Mouse (Mus musculus): ENCODE measurements around the gene Hscb.

The Hscb gene

DNA sequence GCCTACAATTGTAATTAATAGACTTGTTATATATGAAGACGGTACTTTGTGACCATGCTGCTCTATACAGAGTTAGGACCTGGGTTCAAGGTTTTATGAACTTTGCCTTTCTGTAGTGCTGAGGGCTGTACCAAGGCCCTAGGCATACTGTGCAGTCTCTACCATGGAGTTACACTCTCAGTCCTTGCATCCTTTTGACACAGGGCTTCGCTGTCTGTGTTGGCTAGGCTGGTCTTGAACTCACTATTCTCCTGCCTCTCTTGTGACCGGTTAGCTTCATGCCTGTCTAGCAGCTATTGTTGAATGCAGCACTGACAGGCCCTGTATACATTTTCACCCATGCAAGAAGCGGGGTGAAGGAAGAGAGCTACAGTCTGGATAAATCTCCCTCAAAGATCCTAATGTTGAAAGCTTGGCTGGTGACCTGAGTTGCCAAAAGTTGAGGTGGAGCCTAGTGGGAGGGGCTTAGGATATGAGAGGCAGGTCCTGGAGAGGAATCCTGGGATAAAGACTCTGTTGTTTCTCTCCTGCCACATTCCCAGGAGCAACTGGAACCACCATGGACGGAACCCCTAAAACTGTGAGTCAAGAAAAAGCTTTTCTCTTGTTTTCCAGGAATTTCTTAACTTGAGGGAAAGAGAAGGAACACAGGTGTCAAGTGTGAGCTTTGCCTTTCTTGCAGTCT, 8.4 kb downstream of the Hscb start:
- DNase-seq (ENCODE audit: low read depth, low spot score): no peak

DNA sequence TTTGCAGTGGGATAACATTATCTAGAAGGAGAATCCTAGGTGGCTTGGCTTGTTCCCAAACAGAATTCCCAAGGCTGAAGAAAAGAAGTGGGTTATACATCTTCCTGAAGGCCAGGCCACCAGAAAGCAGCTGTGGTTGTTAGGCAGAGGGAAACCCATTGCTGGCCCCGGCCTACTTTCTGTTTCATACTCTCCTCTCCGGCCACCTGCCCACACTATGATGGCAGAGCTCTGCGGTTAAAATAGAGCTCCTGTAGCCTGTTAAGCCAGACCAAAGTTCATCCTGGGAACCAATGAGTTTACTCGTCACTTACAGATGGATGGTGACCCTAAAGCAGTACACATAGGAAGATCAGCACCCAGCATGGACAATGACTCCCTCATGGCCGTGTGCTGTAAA, 12.0 kb downstream of the Hscb start:
- no peak for DNase-seq (ENCODE audit: low read depth, low spot score)

DNA sequence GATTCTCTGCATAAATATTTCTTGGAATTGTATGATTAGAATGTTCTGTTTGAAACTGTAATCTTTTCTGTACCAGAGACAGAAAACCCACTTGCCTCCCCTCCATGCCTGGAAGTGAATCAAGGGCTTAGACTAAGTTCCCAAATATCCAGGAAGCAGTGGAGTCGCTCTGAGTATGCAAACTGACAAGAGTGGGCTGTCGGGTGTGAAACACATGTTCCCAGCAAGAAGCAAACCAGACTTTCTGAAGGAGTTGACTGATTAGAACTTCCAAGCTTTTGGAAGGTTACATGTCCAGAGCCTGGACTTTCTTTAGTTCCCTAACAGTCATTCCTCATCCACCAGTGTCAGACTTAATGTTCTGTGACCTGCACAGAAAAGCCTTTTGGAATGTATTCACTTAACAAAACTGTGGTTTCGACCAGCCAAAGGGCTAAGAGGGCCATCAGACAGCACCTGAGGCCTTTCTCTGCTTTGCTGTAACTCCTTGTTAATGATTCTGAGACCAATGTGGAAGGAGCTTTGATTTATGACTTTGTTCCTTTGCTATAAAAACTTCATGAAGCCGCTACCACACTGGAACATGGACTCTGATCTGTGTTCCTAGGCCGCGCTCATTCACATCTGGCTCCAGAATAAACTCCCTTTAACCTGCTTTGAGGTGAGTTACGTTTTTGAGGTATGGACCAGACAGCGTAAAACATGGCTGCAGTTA, 12.6 kb downstream of the Hscb start:
- DNase-seq (ENCODE audit: low read depth, low spot score): no peak

DNA sequence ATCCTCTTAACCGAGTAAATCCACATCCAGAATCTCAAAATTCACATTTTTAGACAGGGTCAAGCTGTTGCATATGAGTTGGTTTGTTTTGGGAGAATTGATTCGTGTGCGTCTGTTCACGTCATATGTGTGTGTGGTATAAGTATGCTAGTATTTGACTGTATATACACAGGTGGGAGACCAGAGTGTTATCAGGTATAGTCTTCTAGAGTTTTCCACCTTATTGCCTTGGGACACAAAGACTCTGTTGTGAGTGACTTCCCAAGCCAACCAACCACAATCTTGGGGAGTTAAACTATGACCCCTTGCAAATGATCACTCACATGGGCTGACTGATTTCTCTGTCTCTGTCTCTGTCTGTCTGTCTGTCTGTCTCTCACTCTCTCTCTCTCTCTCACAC, 15.2 kb downstream of the Hscb start:
- DNase-seq (ENCODE audit: low read depth, low spot score): no peak

DNA sequence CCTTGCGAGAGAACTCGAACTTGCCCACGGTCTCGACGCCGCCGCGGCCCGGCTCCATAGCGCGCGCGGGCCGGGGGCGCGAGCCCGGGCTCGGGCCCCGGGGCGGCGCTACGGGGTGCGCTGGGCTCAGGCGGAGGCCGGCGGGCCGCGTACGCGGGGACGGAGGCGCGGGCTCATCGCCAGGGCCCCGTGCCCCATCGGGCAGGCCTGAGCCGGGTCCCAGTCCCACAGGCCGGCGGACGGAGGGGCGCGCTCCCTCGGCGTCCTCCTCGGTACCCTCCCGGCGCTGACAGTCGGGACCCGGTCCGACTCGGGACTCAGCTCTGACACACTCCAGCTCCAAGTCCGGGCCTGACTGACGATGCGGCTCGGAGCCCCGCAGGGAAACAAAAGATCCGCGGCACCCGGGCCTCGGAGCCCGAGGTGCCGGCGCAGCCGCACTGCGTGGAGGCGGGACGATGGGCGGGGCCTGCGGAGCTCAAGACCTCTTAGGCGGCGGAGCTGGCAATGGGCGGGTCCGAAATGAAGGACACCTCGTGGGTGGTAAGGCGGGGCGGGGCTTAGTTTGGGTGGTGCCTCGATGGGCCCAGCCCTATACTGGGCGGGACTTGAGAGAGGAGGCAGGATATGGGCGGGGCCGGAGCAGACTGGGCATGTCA, 29.8 kb downstream of the Hscb start, which contains the start of gene Ulk1:
Gene Ulk1, minus strand, starts transcription at position 431 of the 659 bp plus-strand sequence.
- peak; percentile 99 for DNase-seq (ENCODE audit: low read depth, low spot score)

DNA sequence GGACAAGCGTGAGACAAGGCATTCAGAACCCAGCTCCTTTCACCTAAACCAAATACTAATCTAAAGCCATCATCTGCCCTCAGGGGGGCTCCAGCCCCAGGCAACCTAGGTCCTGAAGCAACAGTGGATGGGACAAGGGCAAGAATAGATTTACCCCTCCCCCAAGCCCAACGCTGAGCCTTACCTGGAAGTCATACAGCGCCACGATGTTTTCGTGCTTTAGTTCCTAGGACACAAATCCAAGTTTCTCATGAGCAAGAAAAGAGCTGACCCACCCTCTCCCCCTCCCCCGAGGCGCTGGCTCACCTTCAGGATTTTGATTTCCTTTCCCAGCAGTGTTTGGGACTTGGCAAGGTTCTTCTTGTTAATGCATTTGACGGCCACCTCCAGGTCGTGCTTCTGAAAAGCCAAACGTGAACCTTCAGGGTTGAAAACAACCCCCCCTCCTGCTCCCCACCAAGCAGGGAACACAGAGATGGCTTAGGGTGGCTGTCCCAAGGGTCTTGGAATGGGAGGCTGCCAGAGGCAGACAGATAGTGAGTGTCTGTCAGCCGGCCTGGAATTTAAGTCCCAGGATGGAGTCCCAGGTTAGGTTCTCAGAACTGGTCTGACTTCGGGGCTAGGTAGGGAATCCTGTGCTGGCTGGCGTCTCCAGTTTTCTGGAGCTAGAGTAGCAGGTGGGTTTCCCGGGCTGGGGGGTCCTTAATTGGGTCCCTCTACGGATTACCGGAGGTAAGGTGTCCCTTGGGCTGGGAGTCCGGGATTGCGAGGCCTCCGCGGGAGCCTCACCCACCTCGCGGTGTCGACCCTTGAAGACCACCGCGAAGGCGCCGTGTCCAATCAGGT, 30.5 kb downstream of the Hscb start:
- no peak for DNase-seq (ENCODE audit: low read depth, low spot score)

DNA sequence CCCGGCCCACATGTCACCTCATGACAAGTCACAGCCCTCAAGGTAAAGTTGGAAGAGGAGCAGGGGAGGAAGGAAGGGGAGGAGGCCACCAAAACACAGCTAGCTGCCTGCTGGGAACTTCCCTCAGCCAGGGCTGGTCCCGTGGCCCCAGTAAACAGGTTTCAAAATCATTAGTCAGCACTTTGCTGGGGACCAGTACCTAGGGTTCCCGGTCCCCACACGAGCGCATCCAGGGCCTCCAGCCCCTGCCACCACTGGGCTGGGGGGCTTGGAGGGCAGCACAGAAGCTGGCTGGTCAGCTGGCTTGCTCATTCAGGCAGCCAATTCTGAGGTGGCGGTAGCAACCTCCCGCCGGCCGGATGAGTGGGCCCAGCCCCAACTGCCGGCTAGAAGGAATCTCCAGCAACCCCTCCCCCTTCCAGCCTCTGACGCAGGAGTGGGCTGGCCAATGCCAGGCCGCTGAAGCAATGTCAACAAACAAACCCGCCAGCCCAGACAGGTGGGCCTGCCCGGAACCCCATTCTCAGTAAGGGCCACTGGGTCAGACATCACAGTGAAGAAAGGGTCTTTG, 31.4 kb downstream of the Hscb start:
- DNase-seq (ENCODE audit: low read depth, low spot score): peak; percentile 60

DNA sequence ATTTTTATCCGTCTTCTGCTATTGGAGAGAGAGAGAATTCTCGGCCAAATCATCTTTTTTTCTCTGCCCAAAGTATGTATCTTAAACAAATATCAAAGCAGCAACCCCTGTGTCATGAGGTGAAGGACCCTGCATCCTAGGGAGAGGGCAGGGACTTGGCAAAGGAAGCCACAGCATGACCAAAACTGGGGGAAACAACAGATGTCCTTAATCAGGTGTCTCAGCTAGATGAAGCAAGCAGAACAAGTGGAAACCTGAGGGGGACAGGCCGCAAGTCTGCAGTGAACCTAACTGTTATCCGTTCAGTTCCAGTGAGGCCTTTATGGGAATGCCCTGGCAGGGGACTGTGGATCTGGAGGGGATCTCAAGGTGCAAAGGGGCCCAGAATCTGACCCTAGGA, 32.1 kb downstream of the Hscb start:
- DNase-seq (ENCODE audit: low read depth, low spot score): no peak

DNA sequence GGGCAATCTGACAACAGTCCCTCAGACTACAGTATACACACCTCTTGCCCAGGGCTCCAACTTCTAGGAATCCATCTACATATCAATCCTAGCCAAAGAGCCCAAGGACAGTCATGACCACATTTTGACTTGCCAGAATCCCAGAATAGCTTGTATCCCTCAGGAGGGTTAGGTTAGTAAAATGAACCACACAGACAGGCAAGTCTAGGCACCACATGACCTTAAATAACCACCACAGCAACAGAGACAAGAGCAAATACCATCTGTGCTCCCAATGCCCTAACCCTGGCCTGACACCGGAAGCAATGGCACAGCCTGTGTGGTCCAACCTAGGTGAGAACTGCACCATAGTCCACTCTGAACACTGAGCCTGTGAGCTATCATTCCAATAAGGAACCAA, 32.9 kb downstream of the Hscb start:
- DNase-seq (ENCODE audit: low read depth, low spot score): no peak

DNA sequence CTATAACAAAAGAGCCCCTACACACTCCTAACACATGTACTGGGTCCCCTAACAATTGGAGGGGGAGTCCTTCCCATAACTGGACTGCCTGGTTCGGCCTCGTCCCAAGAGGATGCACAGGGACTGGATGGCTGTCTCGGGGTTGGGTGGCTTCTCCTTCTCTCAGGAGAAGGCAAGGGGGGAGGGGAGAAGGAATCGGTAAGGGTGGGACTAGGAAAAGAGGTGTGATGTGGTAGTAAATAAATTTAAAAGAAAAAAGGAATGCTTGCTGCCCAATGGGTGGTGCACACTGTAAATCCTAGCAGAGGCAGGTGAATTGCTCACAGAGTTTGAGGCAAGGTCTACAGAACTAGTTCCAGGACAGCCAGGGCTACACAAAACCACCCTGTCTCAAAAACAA, 33.4 kb downstream of the Hscb start:
- DNase-seq (ENCODE audit: low read depth, low spot score): no peak

DNA sequence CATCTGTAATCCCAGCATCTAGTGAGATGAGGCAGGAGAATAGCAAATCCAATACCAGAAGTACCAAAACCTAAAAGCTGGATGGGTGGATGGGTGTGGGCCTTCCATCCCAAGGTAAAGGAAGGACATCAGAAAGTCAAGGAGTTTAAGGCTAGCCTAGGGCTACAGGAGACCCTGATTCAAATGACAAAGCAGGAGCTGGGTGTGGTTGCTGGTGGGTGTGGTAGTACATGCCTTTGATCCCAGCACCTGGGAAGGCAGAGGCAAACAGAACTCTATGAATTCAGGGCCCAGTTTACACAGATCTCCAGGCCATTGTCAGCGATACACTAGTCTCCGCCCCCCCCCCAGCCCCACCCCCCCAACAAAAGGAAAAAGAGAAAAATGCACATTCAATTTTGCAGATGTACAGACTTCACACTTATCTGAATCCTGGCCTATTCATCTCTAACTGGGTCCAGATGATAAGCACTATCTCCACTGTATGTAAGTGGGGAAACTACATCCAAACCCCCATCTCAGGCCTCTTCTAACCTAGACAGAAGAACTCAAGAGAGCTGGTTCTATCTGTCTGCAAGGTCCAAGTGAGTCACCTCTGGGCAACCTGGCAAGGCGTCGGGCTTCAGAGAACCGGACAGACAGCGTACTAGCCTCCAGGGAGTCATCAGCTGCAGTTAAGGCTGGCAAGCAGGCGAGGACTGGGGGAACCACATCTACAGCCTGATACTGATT, 35.4 kb downstream of the Hscb start:
- DNase-seq (ENCODE audit: low read depth, low spot score): no peak

DNA sequence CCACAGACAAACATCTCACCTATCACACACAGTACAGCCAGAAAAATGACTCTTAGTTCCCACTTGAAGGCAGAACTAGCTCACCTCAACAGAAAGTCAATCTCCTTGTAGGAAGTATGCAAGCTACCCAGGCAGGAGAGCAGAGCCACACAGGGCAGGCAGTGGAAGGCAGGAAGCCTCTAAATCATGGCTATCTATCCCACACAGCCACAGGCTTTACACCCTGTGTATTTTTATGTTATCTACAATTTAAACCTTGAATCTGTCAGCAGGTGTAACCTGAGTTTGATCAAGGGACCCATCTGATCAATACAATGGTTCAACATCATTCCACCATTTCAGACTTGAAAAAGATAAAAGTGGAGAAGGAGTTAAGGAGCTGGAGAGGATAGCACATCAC, 36.8 kb downstream of the Hscb start:
- DNase-seq (ENCODE audit: low read depth, low spot score): no peak

DNA sequence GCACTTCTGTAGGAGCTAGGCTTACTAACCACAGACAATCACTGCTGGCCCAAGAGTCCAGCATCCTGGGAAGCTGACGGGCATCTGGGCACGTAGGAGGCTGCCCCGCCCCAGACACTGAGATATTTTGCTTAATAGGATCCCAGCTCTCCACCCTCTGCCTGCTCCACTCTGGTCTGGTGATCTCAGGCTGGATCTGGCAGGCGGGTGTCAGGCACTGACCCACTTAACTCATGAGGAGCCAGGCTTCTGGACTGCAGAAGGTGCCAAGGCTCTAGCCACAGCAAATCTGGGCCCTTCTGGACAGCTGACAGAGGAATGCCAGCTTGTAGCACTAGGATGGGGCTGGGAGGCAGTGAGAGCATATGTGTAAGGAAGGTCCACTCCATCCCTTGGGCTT, 37.4 kb downstream of the Hscb start:
- no peak for DNase-seq (ENCODE audit: low read depth, low spot score)

DNA sequence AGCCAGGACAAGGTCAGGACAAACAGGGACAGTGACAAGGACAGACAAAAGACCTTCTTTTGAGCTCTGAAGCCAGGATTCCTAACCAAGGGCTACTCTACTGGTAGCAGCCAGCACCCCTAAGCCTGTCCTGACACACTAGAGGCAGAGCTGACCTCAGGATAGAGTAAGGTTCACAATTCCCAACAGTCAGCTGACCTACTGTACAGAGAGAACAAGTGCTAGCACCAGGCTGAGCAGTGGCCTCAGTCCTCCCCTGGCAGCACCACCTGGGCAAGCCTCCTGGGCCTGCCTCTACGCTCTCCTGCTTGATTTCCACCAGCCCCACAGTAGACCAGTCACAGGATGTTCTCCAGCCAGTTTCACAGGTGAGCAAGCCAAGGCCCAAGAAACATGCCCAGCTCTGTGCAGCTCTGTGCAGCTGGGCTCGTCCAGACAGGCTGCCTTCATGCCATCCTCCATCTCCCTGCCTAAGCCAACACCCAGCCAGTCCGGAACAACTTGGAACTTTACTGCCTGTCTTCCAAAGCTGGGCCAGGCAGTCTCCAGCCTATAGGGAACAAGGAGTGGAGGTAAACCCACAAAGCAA, 38.4 kb downstream of the Hscb start:
- DNase-seq (ENCODE audit: low read depth, low spot score): no peak

DNA sequence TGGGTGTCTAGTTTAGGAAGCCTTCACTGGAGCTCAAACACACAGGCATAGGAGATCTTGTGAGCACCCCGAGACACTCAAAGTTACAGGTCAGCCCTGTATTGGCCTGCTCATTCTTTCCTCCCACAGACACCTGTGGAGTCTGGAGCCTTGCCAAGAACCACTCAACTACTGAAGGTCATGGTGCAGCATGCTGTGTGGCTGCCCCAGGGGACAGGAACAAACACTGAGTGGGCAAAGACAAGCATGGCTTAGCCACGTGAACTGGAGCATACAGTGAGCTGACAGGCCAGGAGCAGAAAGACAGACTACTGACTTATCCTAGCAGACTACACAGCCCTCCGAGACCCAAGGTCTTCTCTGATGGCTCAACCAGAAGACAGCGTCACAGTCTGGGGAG, 41.9 kb downstream of the Hscb start:
- no peak for DNase-seq (ENCODE audit: low read depth, low spot score)

DNA sequence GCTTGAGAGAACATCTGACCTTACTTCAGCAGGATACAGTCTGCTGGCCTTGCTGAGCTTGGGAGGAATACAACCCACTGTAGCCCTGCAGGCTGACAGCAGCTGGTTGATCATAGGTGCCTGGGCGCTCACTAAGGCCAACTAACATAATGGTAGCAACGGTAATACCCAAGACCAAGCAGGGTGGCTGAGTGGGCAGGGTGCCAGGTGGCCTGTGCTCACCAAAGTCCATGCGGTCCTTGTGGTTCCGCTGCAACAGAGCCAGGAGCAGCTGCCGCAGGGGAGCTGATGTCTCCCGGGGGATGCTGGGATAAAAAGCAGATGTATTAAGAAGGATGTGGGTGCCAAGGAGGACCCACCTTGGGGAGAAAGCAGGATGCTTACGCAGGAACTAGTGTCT, 45.2 kb downstream of the Hscb start:
- no peak for DNase-seq (ENCODE audit: low read depth, low spot score)

DNA sequence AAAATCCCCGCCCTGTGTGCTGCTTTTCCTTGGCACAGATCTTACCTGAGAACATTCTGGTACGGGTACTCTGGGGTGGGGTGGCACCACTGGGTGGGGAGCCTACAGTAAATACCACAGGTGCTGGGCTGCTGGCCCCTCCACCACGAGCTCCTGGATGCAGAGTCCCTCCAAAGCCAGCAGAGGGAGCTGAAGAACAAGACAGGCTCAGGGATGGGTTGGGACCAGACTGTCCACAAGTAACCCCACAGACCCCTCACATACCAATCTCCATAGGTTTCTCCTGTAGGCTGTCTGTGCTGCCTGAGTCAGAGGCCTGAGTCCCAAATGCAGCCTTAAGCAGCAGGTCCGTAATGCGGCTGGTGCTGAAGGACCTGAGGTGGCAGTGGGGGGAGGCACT, 50.9 kb downstream of the Hscb start:
- no peak for DNase-seq (ENCODE audit: low read depth, low spot score)

DNA sequence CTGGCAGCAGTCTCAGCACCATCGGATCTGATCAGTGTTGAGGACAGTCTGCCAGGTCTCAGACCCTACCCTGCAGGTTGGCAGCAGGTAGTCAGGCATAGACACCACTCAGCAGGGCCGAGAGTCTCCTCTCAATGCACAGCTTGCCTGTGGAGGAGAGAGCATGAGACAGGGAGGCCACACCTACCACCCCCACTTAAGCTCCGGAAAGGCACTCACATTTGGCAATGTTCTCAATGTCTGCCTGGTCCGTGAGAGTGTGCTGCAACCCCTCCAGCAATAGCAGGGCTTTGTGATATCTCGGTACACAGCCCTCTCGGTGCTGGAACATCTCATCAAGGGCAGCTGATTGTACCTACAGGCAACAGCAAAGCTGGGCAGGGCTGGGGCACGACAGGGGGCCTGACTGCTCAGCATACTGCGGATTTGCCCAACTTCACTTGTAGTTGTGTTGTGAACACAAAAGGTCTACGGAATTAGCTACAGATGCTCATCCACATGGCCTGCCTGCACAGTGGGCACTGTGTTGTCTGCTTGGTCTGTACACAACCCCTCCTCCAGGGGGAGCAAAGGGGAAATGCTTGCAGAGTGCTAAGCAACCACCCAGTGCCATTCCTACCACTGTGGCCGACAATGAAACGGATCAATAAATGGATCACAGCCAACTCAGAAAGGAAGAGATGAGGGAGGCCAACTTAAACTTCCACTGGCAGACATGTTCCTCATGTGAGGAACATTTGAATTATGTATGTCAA, 53.3 kb downstream of the Hscb start:
- no peak for DNase-seq (ENCODE audit: low read depth, low spot score)

DNA sequence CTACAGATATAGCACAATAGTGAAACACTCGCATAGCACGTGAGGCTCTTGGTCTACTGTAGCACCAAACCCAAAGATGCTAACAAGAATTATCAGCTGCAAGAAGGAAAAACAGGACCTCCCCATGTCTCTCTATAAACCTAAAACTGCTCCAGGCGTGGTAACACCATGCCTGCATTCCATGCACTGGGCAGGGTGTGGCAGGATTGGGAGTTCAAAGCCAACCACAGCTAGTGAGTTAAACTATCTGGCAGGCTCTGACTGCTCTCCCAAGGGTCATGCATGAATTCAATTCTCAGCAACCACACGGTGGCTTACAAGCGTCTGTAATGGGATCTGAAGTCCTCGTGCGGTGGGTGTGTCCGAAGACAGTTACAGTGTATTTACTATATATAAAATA, 56.4 kb downstream of the Hscb start:
- no peak for DNase-seq (ENCODE audit: low read depth, low spot score)
